Mouse (Mus musculus) left cerebral cortex, adult 6 months (tissue): ENCODE results near the gene Stxbp5. TPM values are rescaled to one million over a fixed set of nuclear protein-coding genes. Genes with fewer than 3 reads are reported as not detected.

Experiments
- long read RNA-seq, 2 experiments: library from polyadenylated mRNA; unstranded; transcript quantifications; one replicate each; pipeline ENCODE4 v2.0.0; 2019 to 2020
- polyA plus RNA-seq: library from polyadenylated mRNA; unstranded; fragments of <200 nt; fragmentation: Nextera tagmentation; gene quantifications from 2 replicates; pipeline ENCODE4 v1.2.3, GENCODE M21; 2021

Stxbp5 gene
- 5.0 and 7.6 TPM in 2 replicates for polyA plus RNA-seq
- long read RNA-seq, experiment 1, partial matches to known transcripts: 11 of 27 reads
- long read RNA-seq, experiment 1, other reads (novel, unspliced or antisense): 16 of 27 reads
- long read RNA-seq, experiment 2, partial matches to known transcripts: 8 of 34 reads
- long read RNA-seq, experiment 2, other reads (novel, unspliced or antisense): 25 of 34 reads

DNA sequence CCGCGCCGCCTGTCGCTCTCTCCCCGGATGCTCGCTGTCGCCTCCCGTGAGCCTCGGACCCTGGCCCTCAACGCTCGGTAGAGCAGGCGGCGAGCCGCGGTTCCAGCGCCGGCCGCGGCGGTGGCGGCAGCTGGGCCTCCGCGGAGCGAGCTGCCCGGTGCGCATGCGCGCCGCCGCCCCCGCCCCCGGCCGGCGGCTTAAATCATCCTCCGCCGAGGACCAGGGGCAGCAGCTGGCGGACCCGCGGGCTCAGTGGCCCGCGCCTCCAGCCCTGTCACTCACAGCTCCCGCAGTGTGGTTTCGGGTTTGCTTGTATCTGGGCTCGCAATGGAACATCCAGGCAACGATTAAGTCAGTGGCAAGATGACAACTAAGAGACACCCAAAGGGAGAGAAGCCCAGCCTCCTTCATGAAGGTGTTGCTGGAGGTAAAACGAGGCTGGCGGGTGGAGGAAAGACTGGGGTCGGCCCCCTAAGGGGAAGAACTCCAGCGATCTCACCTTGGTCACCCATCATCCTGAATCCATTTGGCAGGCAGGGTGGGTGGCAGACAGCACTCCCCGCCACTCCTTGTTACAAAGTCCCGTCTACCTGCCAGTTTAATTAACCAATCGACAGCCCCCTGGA lies at the start of gene Stxbp5:
Stxbp5 (minus strand) TSS at position 9 of the 626 bp plus-strand sequence.

Other genes starting within 250 kb of the Stxbp5 start
- gene Samd5, start 225.9 kb downstream of the Stxbp5 start, polyA plus RNA-seq: 2.9 and 3.3 TPM in 2 replicates